Mouse (Mus musculus): ENCODE results near the gene Dact3. TPM values are rescaled to one million over a fixed set of nuclear protein-coding genes. Genes with fewer than 3 reads are reported as not detected.

Gene Dact3
- total RNA-seq, 2 experiments from 2014 or later: 103 TPM

DNA sequence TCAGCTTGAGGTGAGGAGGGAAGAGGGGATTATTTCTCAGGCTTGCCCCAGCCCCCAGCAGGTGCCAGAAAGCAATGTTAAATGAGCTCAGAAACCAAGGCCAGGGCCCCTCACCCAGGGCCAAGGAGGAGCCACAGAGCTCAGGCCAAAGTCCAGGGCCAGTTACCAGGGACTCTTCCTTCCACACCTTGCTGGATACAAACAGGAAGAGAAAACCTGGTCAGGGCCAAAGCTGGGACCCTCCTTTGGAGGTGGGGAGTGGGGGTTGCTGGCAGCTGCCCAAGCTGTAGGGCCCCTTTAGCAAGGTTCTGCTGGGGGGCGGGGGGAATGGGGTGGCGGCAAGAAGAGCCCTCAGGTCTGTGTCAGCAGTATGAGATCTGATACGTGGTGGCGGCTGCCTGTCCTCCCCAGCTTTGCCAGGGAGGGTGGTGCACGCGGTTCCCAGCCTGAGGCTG lies 46.8 kb downstream of the Dact3 start:
- intact Hi-C loops (cut with DNase I): no loop called here
- DNase-seq (ENCODE audit: extremely low spot score in 1 of 2, low spot score in 2 of 2): no peak

DNA sequence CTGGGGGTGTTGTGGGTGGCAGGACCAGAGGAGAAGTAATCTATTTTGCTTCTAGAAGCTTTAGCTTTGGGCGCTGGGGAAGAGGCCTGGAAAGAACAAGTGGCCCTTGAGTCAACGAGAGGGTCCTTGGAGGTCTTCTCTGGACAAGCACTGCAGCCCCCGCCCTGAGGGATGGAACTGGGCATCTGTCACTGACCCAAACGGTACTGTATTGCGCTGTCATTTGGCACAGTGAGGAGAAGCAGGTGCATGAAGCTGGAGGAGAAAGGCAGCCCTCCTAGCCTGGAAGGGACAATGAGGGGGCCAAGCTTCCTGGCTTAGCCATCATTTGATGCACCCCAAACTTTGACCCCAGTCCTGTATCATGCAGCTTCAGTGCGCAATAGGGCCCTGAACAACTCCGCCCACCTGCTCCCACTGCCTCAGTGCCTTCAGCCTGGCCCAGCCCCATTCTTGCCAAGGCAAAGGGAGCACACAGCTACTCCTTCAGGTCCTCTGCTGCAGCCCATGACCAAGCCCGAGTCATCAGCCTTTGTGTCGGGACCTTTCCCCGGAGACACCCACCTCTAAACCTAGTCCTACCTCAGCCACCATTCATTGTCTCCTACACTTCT lies 47.4 kb downstream of the Dact3 start:
- intact Hi-C loops (cut with DNase I): no loop called here

DNA sequence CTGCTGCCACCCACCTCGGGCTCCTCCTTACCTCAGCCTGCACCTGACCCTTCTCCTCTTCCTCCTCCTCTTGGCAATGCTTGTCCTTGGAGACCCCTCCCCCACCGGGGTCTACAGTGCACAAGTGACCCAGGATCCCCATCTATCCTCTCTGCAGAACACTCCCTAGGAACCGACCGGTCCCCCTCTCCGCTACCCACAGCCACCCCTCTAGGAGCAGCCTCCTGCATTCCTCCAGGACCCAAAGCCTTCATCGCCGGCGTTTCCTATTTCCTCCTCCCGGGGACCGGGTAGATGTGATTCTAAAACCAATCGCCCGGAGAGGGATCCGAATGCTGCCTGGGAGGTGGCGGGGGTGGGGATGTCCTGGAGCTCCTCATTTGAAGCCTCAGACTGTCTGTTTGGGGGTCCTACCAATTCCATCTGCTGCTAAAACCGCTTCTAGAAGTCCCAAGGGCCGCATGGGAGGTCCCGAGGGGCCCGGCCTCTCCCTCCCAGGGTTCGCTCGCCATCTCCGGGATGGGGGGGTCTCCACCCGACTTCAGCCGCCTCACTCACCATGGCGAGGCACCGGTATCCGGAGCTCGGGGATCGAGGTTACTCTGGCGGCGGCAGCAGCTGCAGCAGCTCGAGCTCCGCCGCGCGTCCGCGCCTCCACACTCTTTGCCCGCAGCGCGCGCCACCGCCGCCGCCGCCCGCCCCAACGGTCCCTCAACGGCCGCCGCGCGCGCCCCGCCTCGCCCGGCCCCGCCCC lies 48.3 kb downstream of the Dact3 start:
- DNase-seq (ENCODE audit: extremely low spot score in 1 of 2, low spot score in 2 of 2): peak in 1 of 2 experiments; percentile 74
- intact Hi-C loops (cut with DNase I): no loop called here

More for the DNA sequence above, 47.4 kb downstream of the Dact3 start:
- DNase-seq (ENCODE audit: extremely low spot score in 1 of 2, low spot score in 2 of 2): peak in 1 of 2 experiments; percentile 68

DNA sequence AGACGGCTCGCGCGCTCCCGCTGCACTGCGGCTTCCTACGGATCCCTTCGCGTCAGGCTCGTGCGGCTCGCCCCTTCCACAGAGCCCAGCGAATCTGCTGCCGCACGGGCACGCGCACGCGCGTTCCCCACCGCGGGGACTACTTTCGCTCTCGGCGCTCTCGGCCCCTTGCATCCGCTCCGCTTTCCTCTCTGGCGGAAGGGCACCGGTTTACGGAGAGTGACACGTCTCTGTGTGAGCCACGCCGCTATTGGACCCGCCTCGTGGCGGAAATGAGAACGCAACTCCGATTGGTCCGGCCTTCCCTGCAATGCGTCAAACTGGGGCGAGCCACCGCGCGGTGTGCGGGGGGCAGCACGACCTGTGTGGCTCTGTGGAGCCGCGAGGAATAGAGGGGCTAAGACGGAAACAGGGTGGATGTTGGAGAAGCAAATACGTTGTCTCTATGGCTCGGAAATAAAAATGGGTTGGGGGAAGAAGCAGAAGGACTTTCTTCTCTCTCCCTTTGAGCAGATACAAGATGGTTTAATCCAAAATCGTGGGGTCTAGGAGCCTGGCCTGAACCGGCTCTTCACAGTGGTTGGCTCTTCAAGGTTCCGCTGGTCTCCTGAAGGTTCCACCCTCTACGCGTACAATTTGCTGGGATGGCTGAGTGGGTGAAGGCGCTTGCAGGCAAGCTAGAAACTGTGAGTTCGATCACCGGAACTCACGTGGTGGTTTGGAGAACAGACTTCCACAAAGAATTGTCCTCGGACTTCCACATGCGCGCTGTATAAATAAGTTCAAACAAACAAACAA lies 49.1 kb downstream of the Dact3 start, which contains the start of gene Calm3:
Gene Calm3 (minus strand): TSS at position 78 of the 798 bp plus-strand sequence.
- intact Hi-C loops (cut with DNase I): no loop called here
- peak; percentile 99 to 100 for DNase-seq (ENCODE audit: extremely low spot score in 1 of 2, low spot score in 2 of 2)

DNA sequence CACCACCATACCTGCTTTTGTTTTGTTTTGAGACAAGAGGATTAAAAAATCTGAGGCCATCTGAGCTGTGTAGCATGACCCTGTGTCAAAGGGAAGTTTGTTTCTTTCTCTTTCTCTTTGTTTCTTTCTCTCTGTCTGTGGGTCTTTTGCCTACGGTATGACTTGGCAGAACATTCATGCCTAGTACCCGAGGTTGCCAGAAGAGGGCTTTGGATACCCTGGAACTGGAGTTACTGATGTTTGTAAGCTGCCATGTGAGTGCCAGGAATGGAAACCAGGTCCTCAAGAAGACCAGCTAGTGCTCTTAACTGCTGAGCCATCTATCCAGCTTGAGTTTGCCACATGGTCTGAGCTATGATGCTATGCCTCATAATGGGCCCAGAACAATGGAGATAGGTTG lies 53.2 kb downstream of the Dact3 start:
- DNase-seq (ENCODE audit: extremely low spot score in 1 of 2, low spot score in 2 of 2): no peak
- intact Hi-C loops (cut with DNase I): no loop called here

DNA sequence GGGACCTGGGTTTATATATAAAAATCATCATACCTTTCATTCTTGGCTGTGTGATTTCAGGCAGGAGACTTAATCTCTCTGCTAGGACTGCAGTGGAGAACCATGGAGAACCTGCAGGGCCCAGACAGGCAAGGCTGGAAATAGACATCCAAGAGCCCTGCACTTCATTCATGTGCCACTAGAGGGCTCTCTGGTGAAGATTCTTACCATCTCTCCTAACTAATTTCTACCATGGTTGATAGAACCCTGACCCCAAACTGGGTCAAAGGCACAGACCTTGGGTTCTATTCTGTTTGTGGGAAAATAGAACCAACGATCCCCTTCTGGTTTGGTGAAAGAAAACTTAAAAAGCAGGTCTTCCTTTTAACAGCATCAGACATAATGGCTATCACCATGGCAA lies 55.7 kb downstream of the Dact3 start:
- peak; percentile 75 to 79 for DNase-seq (ENCODE audit: extremely low spot score in 1 of 2, low spot score in 2 of 2)
- intact Hi-C loops (cut with DNase I): loop anchor here (5.0 kb wide), 1 partner anchor 126 kb away; no protein-coding TSS in a partner anchor

DNA sequence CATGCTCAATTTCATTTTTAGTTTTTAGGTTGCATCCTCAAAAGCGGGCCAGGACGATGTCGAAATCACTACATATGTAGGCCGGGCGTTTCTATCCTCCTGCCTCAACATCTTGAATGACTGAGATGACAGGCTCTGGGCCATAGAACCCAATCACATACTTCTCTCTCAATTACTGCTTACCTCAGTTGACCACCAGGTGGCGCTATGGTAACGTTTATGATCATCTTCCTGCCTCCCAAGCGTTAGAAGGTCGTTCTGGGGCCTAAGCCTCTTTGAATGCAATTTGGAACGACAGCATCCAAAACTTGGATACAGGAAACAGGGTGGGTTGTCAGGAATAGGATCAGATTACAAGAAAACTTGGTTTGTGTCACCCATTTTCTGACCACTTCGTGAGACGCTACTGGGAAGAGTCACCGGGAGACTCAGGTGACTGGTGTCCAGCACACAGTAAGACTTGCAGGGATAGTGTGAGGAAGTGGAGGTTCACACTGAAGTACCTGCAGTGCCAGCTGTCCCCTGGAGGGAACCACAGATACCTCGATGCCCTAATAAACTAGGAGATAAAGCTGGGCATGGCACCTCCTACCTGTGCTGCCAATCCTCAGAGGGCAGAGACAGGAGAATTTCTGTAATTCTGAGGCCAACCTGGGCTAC lies 57.0 kb downstream of the Dact3 start:
- intact Hi-C loops (cut with DNase I): loop anchor here (1.0 to 5.0 kb wide), 3 partner anchors 18 to 125 kb away; no protein-coding TSS in a partner anchor
- peak; percentile 85 to 92 for DNase-seq (ENCODE audit: extremely low spot score in 1 of 2, low spot score in 2 of 2)

DNA sequence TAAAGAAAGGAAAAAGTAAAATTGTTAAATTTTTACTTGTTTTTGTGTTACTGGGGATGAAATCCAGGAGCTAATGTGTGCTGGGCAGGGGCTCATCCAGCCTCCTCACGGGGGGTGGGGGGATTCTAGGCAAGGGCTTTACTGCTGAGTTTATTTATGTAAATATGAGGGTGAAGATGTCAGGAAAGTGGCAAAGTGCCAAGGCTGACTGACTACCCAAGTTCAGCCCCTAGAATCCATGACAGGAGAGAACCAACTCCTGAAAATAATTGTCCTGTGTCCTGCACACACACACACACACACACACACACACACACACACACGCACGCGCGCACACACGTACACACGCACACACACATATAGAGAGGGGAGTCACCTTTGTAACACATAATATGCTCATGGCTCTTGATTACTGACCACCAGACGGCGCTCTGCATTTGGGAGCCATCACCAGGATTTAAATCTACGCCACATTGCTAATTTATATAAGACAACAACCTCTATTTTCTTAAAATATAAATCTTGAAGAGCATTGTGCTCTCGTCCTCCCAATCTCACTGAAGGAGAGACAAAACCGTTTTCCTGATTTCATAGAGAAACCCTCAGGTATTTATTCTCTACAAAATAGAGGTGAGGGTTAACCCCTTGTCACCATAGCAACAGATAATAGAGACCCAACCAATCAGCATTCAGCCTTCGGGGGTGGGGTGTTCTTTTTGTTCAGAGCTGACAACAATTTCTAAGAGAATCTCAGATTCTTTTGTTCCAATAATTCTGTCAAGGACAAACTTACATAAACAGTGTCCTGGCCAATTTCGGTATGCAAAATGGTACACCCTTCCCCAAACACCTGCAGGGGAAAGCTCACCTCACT lies 57.8 kb downstream of the Dact3 start:
- intact Hi-C loops (cut with DNase I): loop anchor here (1.0 to 5.0 kb wide), 3 partner anchors 17 to 124 kb away; no protein-coding TSS in a partner anchor
- DNase-seq (ENCODE audit: extremely low spot score in 1 of 2, low spot score in 2 of 2): peak in 1 of 2 experiments; percentile 75

Other genes starting within 250 kb of the Dact3 start
- gene Ceacam15, start 199.6 kb upstream of the Dact3 start, total RNA-seq (2021): not detected
- gene Ceacam9, start 153.4 kb upstream of the Dact3 start, total RNA-seq (2021): not detected
- 100 to 1,000 TPM; 350 to 351 TPM for gene Ap2s1, start 136.9 kb upstream of the Dact3 start, total RNA-seq (2021)
- gene Slc1a5, start 94.0 kb upstream of the Dact3 start, total RNA-seq (2021): 1 to 10 TPM; 3.9 to 4.3 TPM
- gene Strn4, start 59.4 kb upstream of the Dact3 start, total RNA-seq (2021): 100 to 1,000 TPM; 269 to 272 TPM
- gene Fkrp, start 58.6 kb upstream of the Dact3 start, total RNA-seq (2021): 10 to 100 TPM; 49.9 to 51.7 TPM
- 1 to 10 TPM; 6.4 to 6.8 TPM for gene Prkd2, start 32.4 kb upstream of the Dact3 start, total RNA-seq (2021)
- gene Gng8, start 16.5 kb downstream of the Dact3 start, total RNA-seq (2021): under 1 TPM; 0.73 to 0.81 TPM
- gene Ptgir, start 31.2 kb downstream of the Dact3 start, total RNA-seq (2021): under 1 TPM in 1 of 2 experiments, not detected in 1; 0.17 TPM
- 1,000 to 10,000 TPM; 2,071 to 2,081 TPM for gene Calm3, start 48.8 kb downstream of the Dact3 start, total RNA-seq (2021)
- gene Pnmal2, start 69.4 kb downstream of the Dact3 start, total RNA-seq (2021): 100 to 1,000 TPM; 210 to 223 TPM
- 10 to 100 TPM; 68.6 to 68.8 TPM for gene Pnmal1, start 84.4 kb downstream of the Dact3 start, total RNA-seq (2021)
- gene Gm42372, start 107.8 kb downstream of the Dact3 start, total RNA-seq (2021): 10 to 100 TPM; 52.6 to 57.6 TPM
- gene Ccdc8, start 117.4 kb downstream of the Dact3 start, total RNA-seq (2021): 1 to 10 TPM; 3.0 to 3.3 TPM
- gene Ppp5c, start 152.6 kb downstream of the Dact3 start, total RNA-seq (2021): 100 to 1,000 TPM; 157 to 162 TPM
- 10 to 100 TPM in 1 of 2 experiments, 1 to 10 TPM in 1; 6.5 to 16.9 TPM for gene Hif3a, start 187.1 kb downstream of the Dact3 start, total RNA-seq (2021)
- 1 to 10 TPM; 5.6 to 6.1 TPM for gene Psg16, start 198.7 kb downstream of the Dact3 start, total RNA-seq (2021)

Measured in left cerebral cortex, postnatal 10 days (tissue).